Mouse (Mus musculus): Measurements from ENCODE around the gene Nutf2. TPM values are rescaled to one million over a fixed set of nuclear protein-coding genes. Genes with fewer than 3 reads are reported as not detected.

The Nutf2 gene
- polyA plus RNA-seq, 1 experiment: 111 TPM

DNA sequence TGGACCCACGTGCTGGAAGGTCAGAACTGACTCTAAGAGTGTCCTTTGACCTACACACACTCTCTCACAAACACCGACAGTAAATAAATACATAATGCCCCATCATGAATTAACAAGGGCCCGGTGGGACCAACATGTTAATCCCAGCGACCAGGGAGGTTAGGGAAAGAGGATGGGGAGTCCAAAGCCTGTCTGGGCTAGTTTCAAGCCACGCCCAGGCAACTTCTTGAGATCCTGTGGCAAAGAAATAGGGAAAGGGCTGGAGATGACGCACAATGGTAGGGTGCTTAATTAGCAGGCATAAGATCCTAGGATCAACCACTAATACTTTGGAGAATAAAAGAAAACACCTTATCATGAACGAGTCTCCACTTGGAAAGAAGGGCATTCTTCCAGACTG lies 9.8 kb upstream of the Nutf2 start:
- 71% methylated on average over 7 of the region's 7 CpGs for WGBS
- TF ChIP-seq CTCF (IDR thresholded peaks at IDR 0.05; ENCODE audit: borderline replicate concordance, insufficient read depth, low read depth, low read length): no peak
- TF ChIP-seq POLR2A (IDR thresholded peaks at IDR 0.05; ENCODE audit: borderline replicate concordance, insufficient read depth, low read length): no peak
- no peak overlapping the region for H3K4me3 ChIP-seq (replicated peaks; ENCODE audit: insufficient read depth, low read depth, low read length)

DNA sequence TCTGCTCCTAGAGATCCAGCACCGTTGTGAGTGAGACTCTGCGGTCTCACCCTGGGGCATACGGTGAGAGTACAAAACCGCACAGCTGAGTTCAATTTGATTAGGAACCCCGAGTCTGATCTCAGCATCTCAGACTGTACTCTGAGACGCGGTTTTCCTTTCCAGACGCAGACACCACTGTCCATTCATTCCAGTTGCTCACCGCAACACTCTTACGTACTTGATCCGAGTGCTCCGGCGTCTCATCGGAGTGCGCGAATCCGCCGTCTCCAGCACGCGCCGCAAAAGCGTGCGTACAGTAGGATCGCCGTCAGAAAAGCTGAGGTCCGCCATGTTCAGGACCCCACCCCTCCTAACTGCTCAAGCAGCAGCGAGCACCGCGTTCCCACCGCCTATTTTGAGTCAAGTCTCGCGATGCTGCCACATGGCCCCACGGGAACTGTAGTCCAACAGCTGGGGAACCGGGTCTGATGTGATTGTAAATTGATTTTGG lies 8.7 kb upstream of the Nutf2 start:
- H3K4me1 ChIP-seq (ENCODE audit: control insufficient read depth, insufficient read depth, low read length): no peaks in the 10 kb centered on the region
- no peaks in the 10 kb centered on the region for H3K27me3 ChIP-seq (ENCODE audit: control insufficient read depth, insufficient read depth, low read length)
- DNase-seq: peak; percentile 84
- TF ChIP-seq CTCF (IDR thresholded peaks at IDR 0.05; ENCODE audit: borderline replicate concordance, insufficient read depth, low read depth, low read length) (no peak), POLR2A (IDR thresholded peaks at IDR 0.05; ENCODE audit: borderline replicate concordance, insufficient read depth, low read length) (peak; percentile 79)
- no peak overlapping the region for H3K27ac ChIP-seq (ENCODE audit: insufficient read depth, low read length)
- peak overlapping the region; percentile 69 for H3K4me3 ChIP-seq (replicated peaks; ENCODE audit: insufficient read depth, low read depth, low read length)
- under 1% methylated on average over 34 of the region's 34 CpGs for WGBS

More for the DNA sequence above, 9.8 kb upstream of the Nutf2 start:
- H3K27ac ChIP-seq (ENCODE audit: insufficient read depth, low read length): no peak overlapping the region
- no peaks in the 10 kb centered on the region for H3K4me1 ChIP-seq (ENCODE audit: control insufficient read depth, insufficient read depth, low read length)
- DNase-seq: no peak
- no peaks in the 10 kb centered on the region for H3K27me3 ChIP-seq (ENCODE audit: control insufficient read depth, insufficient read depth, low read length)

DNA sequence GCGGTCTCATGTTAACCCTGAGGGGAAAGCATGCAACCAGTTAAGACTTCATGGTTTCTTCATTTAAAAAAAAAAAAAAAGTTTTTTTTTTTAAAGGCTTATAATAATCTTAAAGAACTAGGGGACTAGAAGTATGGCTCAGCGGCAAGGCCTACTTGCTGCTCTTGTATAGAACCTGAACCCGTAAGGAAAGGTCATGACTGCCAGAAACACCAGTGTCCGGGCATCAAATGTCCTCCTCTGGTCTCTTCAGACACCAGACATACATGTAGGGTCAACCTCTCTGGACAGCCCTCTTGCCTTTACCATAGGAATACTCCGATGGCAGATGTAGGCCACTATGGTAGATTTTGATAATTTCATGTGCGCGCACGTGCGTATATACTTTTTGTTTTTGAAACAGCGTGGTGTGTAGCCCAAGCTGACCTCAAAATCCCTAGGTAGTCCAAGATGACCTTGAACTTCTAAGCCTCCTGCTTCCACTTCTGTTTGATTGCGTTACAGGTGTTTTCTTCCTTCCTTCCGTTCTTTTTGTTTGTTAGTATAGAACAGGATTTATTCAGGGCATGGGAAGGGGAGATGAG lies 8.1 kb upstream of the Nutf2 start:
- no peaks in the 10 kb centered on the region for H3K27me3 ChIP-seq (ENCODE audit: control insufficient read depth, insufficient read depth, low read length)
- H3K4me3 ChIP-seq (replicated peaks; ENCODE audit: insufficient read depth, low read depth, low read length): peak overlapping the region; percentile 69
- no peaks in the 10 kb centered on the region for H3K4me1 ChIP-seq (ENCODE audit: control insufficient read depth, insufficient read depth, low read length)
- 81% methylated on average over 12 of the region's 12 CpGs for WGBS
- TF ChIP-seq POLR2A (IDR thresholded peaks at IDR 0.05; ENCODE audit: borderline replicate concordance, insufficient read depth, low read length) (no peak), CTCF (IDR thresholded peaks at IDR 0.05; ENCODE audit: borderline replicate concordance, insufficient read depth, low read depth, low read length) (no peak)
- DNase-seq: peak in 1 of 2 experiments; percentile 32
- no peak overlapping the region for H3K27ac ChIP-seq (ENCODE audit: insufficient read depth, low read length)

DNA sequence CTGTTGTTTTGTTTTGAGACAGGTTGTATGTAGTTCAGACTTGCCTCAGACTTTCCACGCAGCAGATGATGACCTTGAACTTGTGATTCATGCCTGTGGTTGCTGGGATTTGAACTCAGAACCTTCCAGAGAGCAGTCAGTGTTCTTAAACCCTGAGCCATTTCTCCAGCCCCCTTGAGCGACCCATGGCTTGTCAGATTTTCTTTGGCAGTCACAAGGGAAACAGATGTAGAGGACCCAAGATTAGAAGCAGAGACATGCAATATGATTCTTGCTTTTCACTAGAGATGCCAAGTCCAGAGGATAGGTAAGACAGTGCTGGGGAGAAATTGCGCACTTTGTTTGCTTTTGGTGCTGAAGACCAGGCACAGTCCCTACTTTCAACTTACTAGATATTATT lies 7.2 kb upstream of the Nutf2 start, which contains the start of gene Cenpt:
Cenpt (minus strand) TSS at position 101 of the 400 bp plus-strand sequence.
- WGBS: 88% methylated on average over 3 of the region's 3 CpGs
- no peak for TF ChIP-seq POLR2A (IDR thresholded peaks at IDR 0.05; ENCODE audit: borderline replicate concordance, insufficient read depth, low read length)
- no peak for TF ChIP-seq CTCF (IDR thresholded peaks at IDR 0.05; ENCODE audit: borderline replicate concordance, insufficient read depth, low read depth, low read length)
- Histone ChIP-seq H3K4me1 (ENCODE audit: control insufficient read depth, insufficient read depth, low read length) (no peaks in the 10 kb centered on the region; the same call in 1 of the 2 replicates), H3K27me3 (ENCODE audit: control insufficient read depth, insufficient read depth, low read length) (no peaks in the 10 kb centered on the region), H3K4me3 (replicated peaks; ENCODE audit: insufficient read depth, low read depth, low read length) (no peak within 1 kb of the TSS), H3K27ac (ENCODE audit: insufficient read depth, low read length) (no peak within 1 kb of the TSS)
- DNase-seq: no peak

DNA sequence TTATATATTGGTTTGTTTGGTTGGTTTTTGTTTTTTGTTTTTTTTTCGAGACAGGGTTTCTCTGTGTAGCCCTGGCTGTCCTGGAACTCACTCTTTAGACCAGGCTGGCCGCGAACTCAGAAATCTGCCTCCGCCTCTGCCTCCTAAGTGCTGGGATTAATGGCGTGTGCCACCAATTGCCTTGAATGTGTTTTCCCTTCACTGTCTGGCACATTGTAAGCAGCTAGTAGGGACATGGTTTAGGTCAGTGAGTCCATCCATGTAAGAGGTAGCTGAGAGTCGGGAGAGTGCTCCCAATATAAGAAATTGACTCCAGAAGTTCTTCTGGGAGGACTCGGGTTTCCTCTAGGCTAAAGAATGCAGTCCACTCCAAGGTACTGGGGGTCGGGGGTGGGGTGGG lies 6.1 kb upstream of the Nutf2 start:
- 32% methylated on average over 8 of the region's 8 CpGs for WGBS
- Histone ChIP-seq H3K27me3 (ENCODE audit: control insufficient read depth, insufficient read depth, low read length) (no peaks in the 10 kb centered on the region), H3K4me3 (replicated peaks; ENCODE audit: insufficient read depth, low read depth, low read length) (no peak overlapping the region), H3K27ac (ENCODE audit: insufficient read depth, low read length) (no peak overlapping the region), H3K4me1 (ENCODE audit: control insufficient read depth, insufficient read depth, low read length) (no peaks in the 10 kb centered on the region; the same call in 1 of the 2 replicates)
- DNase-seq: no peak
- TF ChIP-seq CTCF (IDR thresholded peaks at IDR 0.05; ENCODE audit: borderline replicate concordance, insufficient read depth, low read depth, low read length) (no peak), POLR2A (IDR thresholded peaks at IDR 0.05; ENCODE audit: borderline replicate concordance, insufficient read depth, low read length) (no peak)

DNA sequence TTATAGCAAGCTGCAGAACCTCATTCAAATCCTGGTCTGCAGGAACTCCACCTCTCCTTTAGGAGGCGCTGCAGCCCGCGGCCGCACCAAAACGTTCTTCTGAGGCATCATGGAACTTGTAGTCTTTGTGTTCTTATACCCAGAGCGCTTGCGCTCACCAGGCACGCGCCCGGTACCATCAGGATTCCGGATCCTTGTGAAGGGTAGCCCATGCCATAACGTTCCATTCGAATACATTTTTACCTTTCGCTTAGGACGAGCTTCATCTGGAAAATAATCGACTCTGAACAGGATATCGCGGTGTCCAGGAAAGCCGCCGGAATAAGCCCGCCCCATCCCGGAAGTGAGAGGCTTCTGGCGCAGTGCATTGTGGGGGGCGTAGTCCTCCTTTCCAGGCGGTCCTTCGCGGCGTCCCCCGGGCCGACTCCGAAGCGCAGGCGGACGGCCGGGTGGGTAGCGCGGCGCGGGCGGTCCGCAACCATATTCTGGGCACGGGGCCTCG lies 5.6 kb upstream of the Nutf2 start, which contains the start of gene Thap11:
Thap11 (plus strand) TSS at position 418 of the 502 bp plus-strand sequence.
- H3K27me3 ChIP-seq (ENCODE audit: control insufficient read depth, insufficient read depth, low read length): no peaks in the 10 kb centered on the region
- peak within 1 kb of the TSS; percentile 99 for H3K4me3 ChIP-seq (replicated peaks; ENCODE audit: insufficient read depth, low read depth, low read length)
- peak; percentile 90 to 94 for DNase-seq
- WGBS: under 1% methylated on average over 43 of the region's 43 CpGs
- peak within 1 kb of the TSS; percentile 93 for H3K27ac ChIP-seq (ENCODE audit: insufficient read depth, low read length)
- TF ChIP-seq CTCF (IDR thresholded peaks at IDR 0.05; ENCODE audit: borderline replicate concordance, insufficient read depth, low read depth, low read length) (peak; percentile 83), POLR2A (IDR thresholded peaks at IDR 0.05; ENCODE audit: borderline replicate concordance, insufficient read depth, low read length) (no peak)
- H3K4me1 ChIP-seq (ENCODE audit: control insufficient read depth, insufficient read depth, low read length): no peaks in the 10 kb centered on the region; the same call in 1 of the 2 replicates

DNA sequence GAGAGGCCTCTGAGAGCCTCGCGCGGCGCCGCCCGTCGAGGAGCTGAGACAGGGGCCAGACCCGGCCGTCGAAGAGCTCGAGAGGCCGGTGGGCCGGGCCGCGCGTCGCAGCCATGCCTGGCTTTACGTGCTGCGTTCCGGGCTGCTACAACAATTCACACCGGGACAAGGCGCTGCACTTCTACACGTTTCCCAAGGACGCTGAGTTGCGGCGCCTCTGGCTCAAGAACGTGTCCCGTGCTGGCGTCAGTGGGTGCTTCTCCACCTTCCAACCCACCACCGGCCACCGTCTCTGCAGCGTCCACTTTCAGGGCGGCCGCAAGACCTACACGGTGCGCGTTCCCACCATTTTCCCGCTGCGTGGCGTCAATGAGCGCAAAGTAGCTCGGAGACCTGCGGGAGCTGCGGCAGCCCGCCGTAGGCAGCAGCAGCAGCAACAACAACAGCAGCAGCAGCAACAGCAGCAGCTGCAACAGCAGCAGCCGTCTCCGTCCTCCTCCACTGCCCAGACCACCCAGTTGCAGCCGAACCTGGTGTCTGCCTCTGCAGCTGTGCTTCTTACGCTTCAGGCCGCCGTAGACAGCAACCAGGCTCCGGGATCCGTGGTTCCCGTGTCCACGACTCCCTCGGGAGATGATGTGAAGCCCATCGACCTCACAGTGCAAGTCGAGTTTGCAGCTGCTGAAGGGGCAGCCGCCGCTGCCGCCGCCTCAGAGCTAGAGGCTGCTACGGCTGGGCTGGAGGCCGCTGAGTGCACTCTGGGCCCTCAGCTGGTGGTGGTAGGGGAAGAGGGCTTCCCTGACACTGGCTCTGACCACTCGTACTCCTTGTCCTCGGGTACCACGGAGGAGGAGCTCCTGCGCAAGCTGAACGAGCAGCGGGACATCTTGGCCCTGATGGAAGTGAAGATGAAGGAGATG lies 4.9 kb upstream of the Nutf2 start:
- peak overlapping the region; percentile 49 for H3K27ac ChIP-seq (ENCODE audit: insufficient read depth, low read length)
- DNase-seq: peak in 1 of 2 experiments; percentile 58
- H3K27me3 ChIP-seq (ENCODE audit: control insufficient read depth, insufficient read depth, low read length): no peaks in the 10 kb centered on the region
- H3K4me1 ChIP-seq (ENCODE audit: control insufficient read depth, insufficient read depth, low read length): no peaks in the 10 kb centered on the region; the same call in 1 of the 2 replicates
- peak overlapping the region; percentile 99 for H3K4me3 ChIP-seq (replicated peaks; ENCODE audit: insufficient read depth, low read depth, low read length)
- WGBS: under 1% methylated on average over 71 of the region's 71 CpGs
- TF ChIP-seq POLR2A (IDR thresholded peaks at IDR 0.05; ENCODE audit: borderline replicate concordance, insufficient read depth, low read length): no peak
- TF ChIP-seq CTCF (IDR thresholded peaks at IDR 0.05; ENCODE audit: borderline replicate concordance, insufficient read depth, low read depth, low read length): no peak
